Mouse (Mus musculus) CD4-positive, CD25-positive, alpha-beta regulatory T cell, adult 2 months (primary cell): ENCODE measurements around the gene Gm15127.
"Not testable (repeated sequence)": the region's sequence is repeated elsewhere in the genome, so short reads cannot be mapped to it uniquely, and the experiment has no call there.

Source experiments
- DNase-seq: peaks from one replicate; pipeline ENCODE4 v3.0.0-alpha.2; 2012; ENCODE audit warnings: low read depth, low spot score

Gene Gm15127

GRCm38 (mm10) chrX:148663298-148663697 lies at the start of gene Gm15127:
TSS of gene Gm15127 (plus strand) at chrX:148663598.
- DNase-seq, result not testable (repeated sequence)

GRCm38 (mm10) chrX:148615053-148615452 lies 48.3 kb upstream of the Gm15127 start, which contains the start of gene Gm8334:
TSS of gene Gm8334 (minus strand) at chrX:148615153.
- not testable (repeated sequence) for DNase-seq

GRCm38 (mm10) chrX:148676290-148676689 lies 12.9 kb downstream of the Gm15127 start:
- DNase-seq, result not testable (repeated sequence)
